Mouse (Mus musculus) adrenal gland, adult (tissue): Measurements from ENCODE around the gene Elavl1.
"Not testable (repeated sequence)": the region's sequence is repeated elsewhere in the genome, so short reads cannot be mapped to it uniquely, and the experiment has no call there.

Source experiments
- DNase-seq, 2 experiments: peaks; one replicate each; pipeline ENCODE4 v3.0.0; 2022 to 2023; ENCODE audit warnings: low spot score in 1 of 2; ENCODE audit not compliant: inconsistent age in 2 of 2

Elavl1 gene

DNA sequence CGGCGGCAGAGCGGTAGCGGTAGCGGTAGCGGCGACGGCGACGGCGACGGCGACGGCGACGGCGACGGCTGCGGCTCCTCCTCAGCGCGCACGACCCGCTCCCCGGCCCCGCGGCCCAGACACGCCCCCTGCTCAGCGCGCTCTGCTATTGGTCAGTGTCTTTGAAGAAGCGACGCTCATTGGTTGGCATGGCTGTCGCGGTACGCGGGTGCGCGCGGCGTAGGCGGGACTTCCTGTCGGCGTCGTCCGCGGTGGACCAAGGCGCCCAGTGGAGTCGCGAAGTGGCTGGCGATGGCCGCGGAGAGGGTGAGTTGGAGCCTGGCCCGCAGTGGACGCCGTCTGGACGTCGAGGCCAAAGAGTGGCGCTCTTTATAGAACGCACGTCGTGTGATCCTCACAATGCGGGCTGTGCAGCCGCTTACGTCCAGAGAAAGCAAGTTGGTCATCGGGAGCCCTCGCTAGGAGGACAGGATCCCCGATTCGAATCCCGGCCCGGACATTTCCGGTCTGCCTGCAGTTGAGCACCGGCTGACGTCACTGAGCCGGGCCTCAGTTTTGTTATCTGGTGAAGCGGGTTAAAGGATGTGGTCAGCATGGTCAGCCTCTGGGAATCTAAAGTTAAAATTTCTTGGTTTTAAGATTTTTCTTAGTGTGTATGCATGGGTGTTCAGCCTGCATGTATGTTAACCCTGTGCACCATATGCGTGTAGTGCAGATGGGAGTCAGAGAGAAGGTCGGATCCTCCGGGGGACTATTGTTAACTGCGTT, at the start of gene Elavl1, which contains the start of gene Ccl25:
Elavl1 (minus strand) TSS at position 431 of the 768 bp plus-strand sequence.
Ccl25 (plus strand) TSS at position 228 of the 768 bp plus-strand sequence.
- DNase-seq, result peak; percentile 97 to 99

DNA sequence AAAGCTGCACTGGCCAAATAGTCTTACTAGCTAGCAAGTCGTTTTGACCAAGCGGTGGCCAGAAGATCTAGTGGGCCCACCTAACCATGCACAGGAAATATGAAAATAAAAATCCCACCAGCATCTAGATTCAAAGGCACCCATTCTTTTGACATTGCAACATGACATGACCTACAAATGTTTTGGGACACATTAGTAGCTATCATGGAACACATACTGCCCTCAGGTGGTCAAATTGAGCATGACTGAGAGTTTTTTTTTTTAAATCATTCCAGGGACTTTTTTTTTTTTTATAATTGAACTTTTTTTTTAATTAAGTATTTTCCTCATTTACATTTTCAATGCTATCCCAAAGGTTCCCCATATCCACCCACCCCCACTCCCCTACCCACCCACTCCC, 47.4 kb upstream of the Elavl1 start:
- DNase-seq, result peak in 1 of 2 experiments; percentile 52

DNA sequence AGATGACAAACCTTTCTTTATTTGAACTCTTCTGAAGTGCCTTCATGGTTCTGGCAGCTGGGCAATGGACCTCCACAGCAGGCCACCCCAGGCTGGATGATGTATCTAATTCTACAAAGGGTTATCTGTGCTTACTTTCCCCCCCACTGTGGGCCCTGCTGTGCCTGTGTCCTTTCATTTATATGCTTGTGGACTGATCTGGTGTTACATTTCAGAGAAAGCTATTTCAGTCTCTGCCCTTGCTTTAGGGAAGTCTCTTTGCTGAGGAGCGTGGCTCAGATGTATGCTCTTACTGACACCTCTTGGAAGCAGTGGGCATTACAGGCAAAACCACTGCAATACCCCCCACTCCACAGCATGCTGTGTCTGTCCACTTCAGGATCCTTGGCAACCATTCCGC, 44.9 kb upstream of the Elavl1 start:
- DNase-seq, result peak in 1 of 2 experiments; percentile 44

DNA sequence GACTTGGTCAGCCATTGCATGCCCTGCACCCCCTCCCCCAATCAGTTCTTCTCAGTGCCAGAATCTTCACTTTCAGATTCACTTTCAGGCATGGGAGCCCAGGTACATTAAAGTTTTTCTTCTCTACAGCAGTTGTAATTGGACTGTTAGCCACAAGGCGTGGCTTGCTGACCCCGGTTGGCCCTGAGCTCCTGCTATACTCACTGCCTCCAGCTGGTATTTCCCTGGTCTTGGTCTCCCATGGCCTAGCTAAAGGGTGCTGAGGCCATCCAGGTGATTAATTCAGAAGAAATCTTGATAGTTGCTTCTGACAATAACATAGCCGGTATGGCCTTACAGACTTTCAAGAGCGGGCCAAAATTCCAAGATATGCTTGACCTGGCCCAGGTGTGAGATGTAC, 43.3 kb upstream of the Elavl1 start:
- no peak for DNase-seq

DNA sequence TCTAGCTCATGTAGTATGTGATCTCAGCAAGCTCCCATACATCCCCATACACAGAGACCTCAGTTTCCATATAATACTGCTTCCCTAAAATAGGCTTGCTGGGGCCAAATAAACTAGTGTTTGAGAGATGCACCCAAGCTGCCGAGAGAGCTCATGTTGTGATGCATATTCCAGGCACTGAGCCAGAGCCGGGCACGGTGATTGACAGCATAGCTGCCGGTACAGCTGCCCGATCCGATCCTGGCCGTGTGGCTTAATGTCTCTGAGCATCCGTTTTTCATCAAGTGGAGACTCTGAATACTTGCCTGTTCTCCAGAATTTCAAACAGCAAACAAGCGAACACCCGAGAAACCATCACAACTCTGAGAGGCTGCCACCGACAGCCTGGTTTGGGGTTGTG, 42.6 kb upstream of the Elavl1 start:
- peak in 1 of 2 experiments; percentile 32 for DNase-seq

DNA sequence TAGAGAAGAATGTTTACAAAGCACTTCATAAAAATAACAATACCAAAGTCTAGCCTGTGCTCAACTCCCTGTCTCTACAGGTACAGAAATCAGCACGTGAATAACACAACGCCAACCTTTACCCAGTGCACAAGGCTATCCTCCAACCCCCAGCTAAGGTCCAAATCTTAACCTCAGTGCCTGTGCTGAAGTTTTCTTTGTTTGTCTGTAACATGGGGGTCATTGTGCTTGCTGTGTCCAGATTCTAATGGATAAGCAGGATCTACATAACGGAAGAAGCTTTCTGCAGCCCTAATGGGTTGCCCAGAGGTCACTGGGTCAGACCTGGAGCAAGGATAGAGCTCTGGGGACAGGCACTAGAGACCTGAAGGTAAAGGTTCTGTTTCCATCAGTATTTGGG, 41.0 kb upstream of the Elavl1 start:
- DNase-seq, result no peak

DNA sequence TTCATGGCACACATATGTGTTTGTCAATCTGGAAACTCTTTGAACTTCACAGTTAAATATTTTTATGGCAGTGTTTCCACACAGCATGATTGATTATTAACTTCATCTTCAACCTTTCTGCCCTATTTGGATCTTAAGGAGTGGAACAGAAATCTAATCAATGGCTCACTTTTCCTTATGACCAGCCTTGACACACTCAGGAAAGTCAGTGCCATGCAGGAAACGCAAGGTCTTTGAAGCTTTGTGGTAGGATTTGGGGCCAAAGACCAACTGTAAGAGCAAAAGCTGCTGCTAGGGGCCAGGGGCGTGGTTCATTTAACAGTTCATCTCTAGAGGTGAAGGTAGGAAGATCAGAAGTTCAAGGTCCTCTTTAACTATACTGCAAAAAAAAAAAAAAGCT, 35.7 kb upstream of the Elavl1 start:
- no peak for DNase-seq

DNA sequence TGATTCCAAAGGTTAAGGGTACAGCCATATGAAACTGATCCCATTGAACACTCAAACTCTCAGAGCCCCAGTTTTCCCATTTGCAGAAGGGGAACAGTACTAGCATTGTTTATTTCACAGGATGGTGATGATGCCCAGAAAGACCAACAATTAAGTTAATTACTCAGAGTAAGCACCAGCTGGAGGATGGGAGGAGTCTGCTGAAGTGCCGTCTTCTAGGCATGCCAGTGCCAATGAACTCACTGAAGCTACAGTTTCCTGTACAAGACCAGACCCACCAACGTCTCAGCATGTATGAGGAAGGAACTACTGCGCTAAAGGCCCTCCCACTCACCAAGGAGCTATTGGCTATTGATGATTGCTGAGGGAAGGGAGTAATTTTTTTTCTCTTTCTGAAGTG, 34.1 kb upstream of the Elavl1 start:
- no peak for DNase-seq

DNA sequence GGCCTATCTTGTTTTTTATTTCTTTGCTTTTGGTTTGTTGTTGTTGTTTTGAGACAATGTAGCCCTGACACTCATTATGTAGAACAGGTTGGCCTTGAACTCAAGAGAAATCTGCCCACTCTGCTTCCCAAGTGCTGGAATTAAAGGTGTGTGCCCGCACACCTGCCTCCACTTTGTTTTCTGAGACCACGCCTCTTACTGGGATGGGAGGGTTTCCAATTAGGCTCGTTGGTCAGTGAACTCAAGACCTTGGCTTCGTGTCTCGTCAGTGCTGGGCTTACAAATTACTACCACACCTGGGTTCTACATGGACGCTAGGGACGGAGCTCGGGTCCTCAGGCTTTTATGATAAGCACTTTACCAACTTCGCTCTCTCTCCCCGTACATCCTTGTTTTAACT, 30.2 kb upstream of the Elavl1 start:
- DNase-seq, result no peak

DNA sequence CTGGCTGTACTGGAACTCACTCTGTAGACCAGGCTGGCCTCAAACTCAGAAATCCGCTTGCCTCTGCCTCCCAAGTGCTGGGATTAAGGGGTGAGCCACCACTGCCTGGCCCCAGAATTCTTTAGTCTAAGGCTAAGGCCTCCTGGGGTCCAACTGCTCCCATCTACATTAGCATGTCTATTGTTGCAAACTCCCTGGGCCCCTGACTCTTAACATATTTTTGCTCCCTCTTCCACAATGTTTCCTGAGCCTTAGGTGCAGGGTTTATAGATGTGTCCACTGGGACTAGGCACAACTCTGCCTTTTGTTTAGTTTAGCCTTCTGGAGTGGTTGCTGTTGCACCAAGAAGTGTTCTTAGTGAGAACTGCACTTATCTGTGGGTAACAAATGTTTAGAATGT, 29.3 kb upstream of the Elavl1 start:
- no peak for DNase-seq

DNA sequence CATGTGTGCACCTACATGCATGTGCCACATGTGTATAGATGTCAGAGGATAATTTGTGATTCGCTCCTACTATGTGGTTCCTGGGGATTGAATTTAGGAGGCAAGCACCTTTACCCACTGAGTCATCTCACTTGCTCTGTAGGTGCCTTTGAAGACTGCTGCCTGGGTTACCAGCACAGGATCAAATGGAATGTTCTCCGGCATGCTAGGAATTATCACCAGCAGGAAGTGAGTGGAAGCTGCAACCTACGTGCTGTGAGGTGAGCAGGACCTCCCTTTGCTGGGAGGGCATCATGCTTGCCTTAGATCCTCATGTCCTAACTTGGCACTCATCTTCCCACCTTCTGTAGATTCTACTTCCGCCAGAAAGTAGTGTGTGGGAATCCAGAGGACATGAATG, 28.5 kb upstream of the Elavl1 start:
- no peak for DNase-seq

DNA sequence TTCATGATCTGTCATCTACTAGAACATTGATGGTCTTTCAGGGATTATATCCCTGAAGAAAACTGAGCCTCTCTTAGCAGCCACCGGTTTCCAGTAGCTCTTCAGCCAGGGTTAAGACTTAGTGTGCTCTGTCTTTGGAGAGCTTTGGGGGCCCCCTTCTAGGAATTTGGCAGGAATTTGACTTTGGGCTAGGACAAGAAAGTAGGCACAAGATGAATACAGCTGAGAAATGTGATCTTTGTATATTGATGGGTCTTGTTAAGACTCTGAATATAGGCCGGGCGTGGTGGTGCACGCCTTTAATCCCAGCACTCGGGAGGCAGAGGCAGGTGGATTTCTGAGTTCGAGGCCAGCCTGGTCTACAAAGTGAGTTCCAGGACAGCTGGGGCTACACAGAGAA, 27.3 kb upstream of the Elavl1 start:
- not testable (repeated sequence) for DNase-seq

DNA sequence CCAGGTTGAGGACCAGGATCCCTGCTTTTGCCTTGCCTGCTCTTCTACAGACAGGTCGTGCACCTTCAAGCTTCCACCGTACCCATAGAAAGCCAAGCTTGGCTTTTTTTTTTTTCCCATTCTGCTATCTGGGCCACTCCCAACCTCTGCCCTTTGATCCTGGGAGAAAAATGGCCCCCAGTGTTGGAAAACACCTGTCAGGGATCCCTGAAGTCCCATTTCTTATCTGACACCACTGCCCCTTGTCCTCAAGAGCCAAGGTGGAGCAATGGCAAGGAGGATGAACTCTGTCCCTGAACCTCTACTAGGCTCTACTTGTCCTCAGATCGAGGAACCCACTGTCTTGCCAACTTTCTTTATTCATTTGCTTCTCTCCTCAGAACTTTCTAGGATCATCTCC, 25.4 kb upstream of the Elavl1 start:
- DNase-seq, result no peak

DNA sequence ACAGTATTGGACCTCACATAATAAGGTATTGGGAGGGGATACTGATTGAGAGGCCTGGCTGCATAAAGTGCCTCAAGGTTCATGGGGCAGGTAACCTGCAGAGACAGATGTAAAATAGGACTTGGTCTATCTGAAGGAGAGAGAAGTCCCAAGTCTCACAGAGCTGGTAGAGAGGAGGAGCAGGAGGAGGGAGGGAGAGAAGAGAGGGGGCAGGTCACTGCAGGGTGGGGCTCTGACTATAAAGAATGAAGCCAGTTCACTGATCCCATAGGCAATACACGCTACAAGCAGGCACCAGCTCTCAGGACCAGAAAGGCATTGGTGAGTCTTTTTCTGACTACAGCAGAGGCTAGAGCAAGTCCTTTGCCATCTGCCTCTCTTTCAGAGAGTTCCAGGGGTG, 24.1 kb upstream of the Elavl1 start:
- no peak for DNase-seq

DNA sequence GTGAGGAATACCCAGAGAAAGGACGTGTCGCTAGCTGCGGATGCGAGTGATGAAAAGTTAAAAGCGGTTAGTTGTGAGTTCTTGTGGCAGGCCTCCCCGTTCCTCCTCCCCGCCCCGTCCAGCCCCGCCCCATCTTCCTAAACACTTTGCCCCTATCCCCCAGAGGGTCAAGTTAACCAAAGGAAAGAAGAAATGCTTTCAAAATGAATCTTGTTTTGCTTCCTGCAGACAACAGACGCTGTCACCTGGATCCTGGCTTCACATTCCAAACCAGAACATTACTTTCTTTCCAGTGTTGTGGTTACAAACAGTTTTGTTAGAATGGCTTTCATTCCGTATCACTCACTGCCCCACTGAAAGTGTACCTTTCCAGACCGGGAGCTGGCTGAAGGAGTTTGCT, 23.1 kb upstream of the Elavl1 start:
- DNase-seq, result no peak

DNA sequence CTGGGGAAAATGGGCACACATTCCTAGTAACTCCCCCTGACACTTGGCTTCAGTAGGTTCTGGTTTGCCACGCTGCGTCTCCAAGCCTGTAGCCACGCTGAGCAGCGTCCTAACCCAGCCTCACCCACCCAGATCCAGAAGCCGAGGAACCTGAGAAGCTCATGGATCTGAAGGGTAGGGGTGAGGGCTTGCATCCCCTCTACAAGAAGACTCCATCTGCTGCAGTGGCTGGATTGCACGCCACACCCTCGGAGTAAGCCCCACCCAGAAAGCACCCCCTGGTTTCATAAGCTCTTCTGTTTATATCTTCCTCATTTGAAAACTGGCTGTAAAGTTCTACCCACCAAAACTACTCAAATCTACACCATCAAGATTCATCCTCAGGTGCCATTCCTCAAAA, 22.4 kb upstream of the Elavl1 start:
- DNase-seq, result no peak

DNA sequence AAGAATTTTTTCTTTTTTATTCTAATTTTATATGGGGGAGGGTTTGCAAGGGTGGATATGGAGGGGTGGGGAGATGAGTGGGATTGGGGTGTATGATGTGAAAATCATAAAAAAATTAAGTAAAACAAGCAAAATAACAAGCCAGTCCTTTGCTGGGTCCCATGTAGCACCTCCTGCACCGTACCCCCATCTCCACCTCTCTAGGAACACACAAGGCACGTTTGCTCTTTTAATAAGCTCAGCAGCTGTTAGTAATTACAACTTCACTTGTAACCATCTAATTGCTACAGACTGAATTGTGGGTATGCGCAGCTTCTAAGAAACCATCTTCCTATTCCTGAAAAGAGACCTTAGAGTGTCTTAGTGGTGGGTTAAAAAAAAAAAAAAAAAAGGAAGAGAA, 15.0 kb upstream of the Elavl1 start:
- DNase-seq, result no peak

DNA sequence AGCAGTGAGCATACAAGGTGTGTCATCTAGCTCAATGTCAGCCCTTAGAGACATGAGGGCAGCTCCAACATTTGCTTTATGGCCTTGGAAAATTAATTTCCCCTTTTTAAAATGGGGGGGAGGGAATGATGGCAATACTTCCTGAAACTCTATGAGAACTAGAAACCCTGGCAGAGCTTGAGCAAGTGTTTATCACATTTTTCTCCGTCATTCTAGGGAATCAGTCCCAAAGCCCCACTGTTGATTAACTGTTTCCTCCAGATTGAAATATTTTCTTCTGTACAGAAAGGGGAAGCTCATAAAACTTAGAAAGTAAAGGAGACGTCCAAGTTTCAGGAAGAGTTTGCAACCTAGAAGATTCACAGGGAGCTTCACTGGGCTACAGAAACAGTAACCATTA, 10.5 kb upstream of the Elavl1 start:
- no peak for DNase-seq

DNA sequence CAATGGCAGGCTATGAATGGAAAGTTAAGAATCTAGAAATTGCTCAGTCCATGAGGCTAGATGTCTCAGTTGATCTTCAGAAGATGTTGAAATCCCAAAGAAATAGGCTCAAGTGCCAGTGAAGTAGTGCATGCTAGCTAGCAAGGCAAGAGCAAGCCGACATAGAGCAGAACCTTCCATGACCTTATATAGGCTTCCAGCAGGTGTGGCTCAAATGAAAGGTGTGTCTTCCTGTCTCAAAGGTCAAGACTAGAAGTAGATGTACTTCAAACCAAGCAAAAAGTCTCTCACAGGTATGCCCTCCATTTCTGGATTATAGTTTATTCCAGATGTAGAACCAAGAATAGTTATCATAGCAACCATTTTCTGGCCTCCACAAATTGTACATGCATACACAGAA, 8.8 kb upstream of the Elavl1 start:
- DNase-seq, result no peak

DNA sequence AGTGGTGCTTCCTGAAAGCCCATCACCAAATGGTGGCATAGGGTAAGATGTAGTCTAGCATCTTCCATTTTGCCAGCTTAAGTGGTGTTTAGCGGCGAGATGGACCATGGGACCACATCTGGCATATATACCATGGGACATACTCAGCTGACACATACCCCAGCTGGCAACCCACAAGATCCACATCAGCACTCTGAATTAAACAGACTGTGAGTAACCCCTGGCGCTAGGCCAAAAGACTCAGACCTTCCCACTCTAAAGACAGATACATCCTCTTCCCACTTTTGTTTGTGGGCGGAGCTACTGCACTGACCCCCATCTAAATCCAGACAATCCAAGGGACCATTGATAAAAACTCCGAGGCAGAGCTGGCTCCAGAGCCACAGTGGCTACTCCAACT, 3.8 kb upstream of the Elavl1 start:
- DNase-seq, result peak in 1 of 2 experiments; percentile 45

DNA sequence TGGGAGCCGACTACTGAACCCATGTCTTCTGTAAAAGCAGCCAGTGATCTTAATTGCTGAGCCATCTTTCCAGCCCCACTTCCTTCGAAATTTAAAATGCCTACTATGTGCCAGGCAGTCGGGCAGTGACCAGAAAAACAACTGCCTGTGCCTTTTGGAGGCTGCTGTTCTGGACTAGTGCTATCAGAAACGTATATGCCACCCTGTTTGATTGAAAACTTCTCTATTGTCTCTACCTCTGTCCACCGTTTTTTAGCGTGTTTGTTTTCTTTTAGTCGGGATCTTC, 481 bp upstream of the Elavl1 start:
- DNase-seq, result no peak

DNA sequence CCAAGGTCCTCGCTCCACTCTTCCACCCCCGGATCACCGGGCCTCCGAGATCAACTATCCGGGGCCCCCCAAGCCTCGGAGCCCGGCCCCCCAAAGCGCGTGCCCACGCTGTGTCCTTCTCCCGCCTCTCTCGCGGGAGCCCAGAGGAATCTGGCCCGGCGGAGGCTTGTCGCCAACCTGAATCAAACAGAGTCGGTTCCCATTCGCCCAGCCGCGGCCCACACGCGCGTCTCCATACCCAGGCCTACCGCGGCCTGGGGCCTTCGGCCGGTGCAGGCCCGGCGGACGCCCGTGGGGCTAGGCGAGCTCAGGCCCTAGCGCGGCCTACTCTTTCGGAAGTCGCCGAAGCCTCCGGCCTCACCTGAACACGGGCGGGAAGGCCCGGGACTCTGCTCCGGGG, 688 bp downstream of the Elavl1 start:
- peak in 1 of 2 experiments; percentile 91 for DNase-seq

DNA sequence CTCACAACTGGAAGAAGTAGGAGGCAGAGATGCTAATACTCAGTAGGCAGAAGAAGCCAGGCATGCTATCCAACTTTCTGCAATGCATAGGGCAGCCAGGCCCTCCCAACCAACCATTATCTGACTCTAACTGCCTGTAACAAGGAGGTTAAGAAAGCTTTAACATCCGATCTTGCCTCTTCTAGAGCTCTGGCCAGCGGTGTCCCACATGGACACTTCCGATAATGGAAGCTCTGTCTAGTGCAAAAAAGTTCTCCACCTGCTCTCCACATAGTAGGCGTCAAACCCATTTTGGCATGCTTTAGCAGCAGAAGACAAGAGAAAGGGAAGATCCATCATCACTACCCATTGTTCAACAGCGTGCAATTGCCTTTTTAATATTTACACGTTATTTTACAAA, 1.3 kb downstream of the Elavl1 start:
- peak in 1 of 2 experiments; percentile 56 for DNase-seq
